ENCODE assay signal across 19 mouse cellular contexts in genomic region chr11:62269097-62269496, GRCm38 (mm10).
"Had no signal": no experiment of that assay in that cellular context is flagged by ENCODE, and none has a peak within 500 bp of the region (broad histone marks: within the 10 kb centered on the region; RNA-seq: fewer than 3 reads in every experiment).

No protein-coding gene starts in this region.

- H3K9ac ChIP-seq: limb, embryonic 13.5 days; liver, embryonic 12.5 days; liver, embryonic 15.5 days; lung, embryonic 15.5 days; midbrain, embryonic 13.5 days had no signal

- DNase-seq: kidney, adult 9 months; kidney, postnatal 14 days; kidney, postnatal 4 days; liver; lung, adult 18-20 months; lung, postnatal 10 days; lung, postnatal 36 days; thymus, adult 2 months; thymus, postnatal 14 days; thymus, postnatal 4 days had no signal

- H3K4me1 ChIP-seq: liver, embryonic 12.5 days; liver, embryonic 15.5 days had no signal

- H3K4me3 ChIP-seq: limb, embryonic 10.5 days; limb, embryonic 13.5 days; liver, embryonic 12.5 days; liver, embryonic 15.5 days; lung, embryonic 15.5 days; midbrain, embryonic 10.5 days; midbrain, embryonic 13.5 days had no signal

- H3K9me3 ChIP-seq: limb, embryonic 10.5 days; limb, embryonic 13.5 days; liver, embryonic 12.5 days; liver, embryonic 15.5 days; lung, embryonic 15.5 days; megakaryocyte, embryonic 14.5 days; midbrain, embryonic 10.5 days; midbrain, embryonic 13.5 days had no signal

- H3K27me3 ChIP-seq: limb, embryonic 13.5 days; lung, embryonic 15.5 days; megakaryocyte, embryonic 14.5 days; midbrain, embryonic 13.5 days had no signal

- H3K4me2 ChIP-seq: limb, embryonic 13.5 days; liver, embryonic 12.5 days; liver, embryonic 15.5 days; lung, embryonic 15.5 days; midbrain, embryonic 13.5 days had no signal

- H3K27ac ChIP-seq: limb, embryonic 10.5 days; limb, embryonic 13.5 days; liver, embryonic 12.5 days; liver, embryonic 15.5 days; lung, embryonic 15.5 days; midbrain, embryonic 10.5 days; midbrain, embryonic 13.5 days; stomach, postnatal 0 days had no signal

- H3K36me3 ChIP-seq: liver, embryonic 12.5 days; liver, embryonic 15.5 days; lung, embryonic 15.5 days; midbrain, embryonic 10.5 days; midbrain, embryonic 13.5 days had no signal
